Mouse (Mus musculus) C2C12 (cell line): ENCODE data around the gene Gm49510.

Experiments used
- CTCF ChIP-seq: IDR thresholded peaks from one replicate; pipeline ENCODE4 v1.5.1; 2011; ENCODE audit not compliant: control insufficient read depth, insufficient read depth, insufficient read length
- MYOG ChIP-seq: IDR thresholded peaks from one replicate; pipeline ENCODE4 v1.6.1; 2011; ENCODE audit not compliant: control insufficient read depth, insufficient read length; ENCODE audit errors: extremely low read depth

DNA sequence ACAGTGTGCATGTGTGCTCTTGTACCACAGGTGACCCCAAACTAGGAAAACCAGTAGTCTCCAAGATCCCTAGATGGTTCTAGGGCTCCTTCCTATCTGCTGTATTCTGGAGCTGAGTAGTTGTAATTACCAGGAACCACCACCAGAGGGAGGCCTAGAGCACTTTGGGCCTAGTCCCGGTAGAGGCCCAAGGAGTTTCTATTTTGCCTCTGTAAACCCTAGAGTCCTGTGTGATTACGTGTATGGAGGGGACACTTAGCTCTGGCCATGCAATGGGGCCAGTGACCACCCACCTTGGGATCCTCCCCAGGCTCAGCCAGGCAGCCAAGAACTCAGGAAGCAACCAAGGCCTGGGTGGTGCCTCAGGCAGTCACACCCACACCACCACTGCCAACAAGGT lies 3.8 kb downstream of the Gm49510 start:
- no peak for TF ChIP-seq MYOG
- peak; percentile 50 for TF ChIP-seq CTCF
